Mouse (Mus musculus): ENCODE data around the gene Xpnpep1. TPM values are rescaled to one million over a fixed set of nuclear protein-coding genes. Genes with fewer than 3 reads are reported as not detected.

The Xpnpep1 gene
- polyA plus RNA-seq, 1 experiment, result 92.1 TPM

- no peak overlapping the region for H3K4me3 ChIP-seq (ENCODE audit: insufficient read depth, low read length)
- no peak overlapping the region for H3K27ac ChIP-seq (ENCODE audit: insufficient read depth, low read length)
- peaks cover 9% of the 10 kb centered on the region for H3K4me1 ChIP-seq (ENCODE audit: control insufficient read depth, insufficient read depth, low read length)
- TF ChIP-seq POLR2A (IDR thresholded peaks at IDR 0.05; ENCODE audit: low read depth, low read length) (no peak), CTCF (IDR thresholded peaks at IDR 0.05; ENCODE audit: borderline replicate concordance, insufficient read depth, low read length) (no peak)
Observed at GRCm38 (mm10) chr19:53069451-53069850, 29.4 kb upstream of the Xpnpep1 start.

- H3K4me1 ChIP-seq (ENCODE audit: control insufficient read depth, insufficient read depth, low read length), result peaks cover 10% of the 10 kb centered on the region
- H3K27ac ChIP-seq (ENCODE audit: insufficient read depth, low read length), result no peak overlapping the region
- TF ChIP-seq POLR2A (IDR thresholded peaks at IDR 0.05; ENCODE audit: low read depth, low read length), result no peak
- no peak for TF ChIP-seq CTCF (IDR thresholded peaks at IDR 0.05; ENCODE audit: borderline replicate concordance, insufficient read depth, low read length)
- H3K4me3 ChIP-seq (ENCODE audit: insufficient read depth, low read length), result no peak overlapping the region
Observed at GRCm38 (mm10) chr19:53066934-53067333, 26.9 kb upstream of the Xpnpep1 start.

DNA sequence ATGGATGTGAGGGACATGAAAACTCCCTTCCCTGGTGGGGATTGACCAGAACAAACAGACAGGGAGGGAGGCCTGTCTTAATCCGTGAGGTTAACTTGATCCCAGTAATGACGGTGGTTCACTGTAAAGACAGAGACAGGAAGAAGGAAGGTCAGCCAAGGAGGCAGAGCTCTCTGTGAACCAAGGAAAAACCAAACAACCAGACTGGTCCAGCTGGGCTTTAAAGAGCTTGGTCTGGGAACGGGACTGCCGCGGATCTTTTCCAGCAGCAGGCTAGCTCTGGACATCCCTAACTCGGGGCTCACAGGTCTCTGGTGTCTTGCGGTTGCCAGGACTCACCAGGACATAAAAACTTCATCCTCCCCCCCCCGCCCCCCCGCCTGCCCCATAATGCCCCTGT, 26.5 kb upstream of the Xpnpep1 start:
- Histone ChIP-seq H3K27ac (ENCODE audit: insufficient read depth, low read length) (no peak overlapping the region), H3K4me1 (ENCODE audit: control insufficient read depth, insufficient read depth, low read length) (peaks cover 8% of the 10 kb centered on the region), H3K4me3 (ENCODE audit: insufficient read depth, low read length) (no peak overlapping the region)
- TF ChIP-seq POLR2A (IDR thresholded peaks at IDR 0.05; ENCODE audit: low read depth, low read length) (no peak), CTCF (IDR thresholded peaks at IDR 0.05; ENCODE audit: borderline replicate concordance, insufficient read depth, low read length) (no peak)

DNA sequence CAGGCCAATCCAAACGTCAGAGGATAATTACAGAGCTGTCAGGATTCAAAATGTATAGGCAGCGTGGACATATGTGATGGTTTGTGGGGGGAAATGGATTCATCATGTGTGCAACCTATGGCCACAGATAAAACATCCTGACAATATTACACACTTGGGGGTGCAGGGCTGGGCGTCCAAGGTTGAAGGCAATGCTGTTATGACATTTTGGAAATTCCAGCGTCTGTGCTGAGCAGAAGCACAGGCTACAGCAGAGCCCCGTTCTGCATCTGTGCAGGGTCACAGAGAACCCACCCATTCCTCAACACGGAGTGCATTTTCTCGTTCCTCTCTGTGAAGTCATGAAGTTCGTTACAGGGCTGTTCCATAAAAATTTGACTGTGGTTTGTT, 25.0 kb upstream of the Xpnpep1 start:
- H3K4me1 ChIP-seq (ENCODE audit: control insufficient read depth, insufficient read depth, low read length), result 0 out of 2 replicates have a peak, but pooled peaks cover 5% of the 10 kb centered on the region
- no peak for TF ChIP-seq POLR2A (IDR thresholded peaks at IDR 0.05; ENCODE audit: low read depth, low read length)
- no peak for TF ChIP-seq CTCF (IDR thresholded peaks at IDR 0.05; ENCODE audit: borderline replicate concordance, insufficient read depth, low read length)
- no peak overlapping the region for H3K27ac ChIP-seq (ENCODE audit: insufficient read depth, low read length)
- H3K4me3 ChIP-seq (ENCODE audit: insufficient read depth, low read length), result no peak overlapping the region

DNA sequence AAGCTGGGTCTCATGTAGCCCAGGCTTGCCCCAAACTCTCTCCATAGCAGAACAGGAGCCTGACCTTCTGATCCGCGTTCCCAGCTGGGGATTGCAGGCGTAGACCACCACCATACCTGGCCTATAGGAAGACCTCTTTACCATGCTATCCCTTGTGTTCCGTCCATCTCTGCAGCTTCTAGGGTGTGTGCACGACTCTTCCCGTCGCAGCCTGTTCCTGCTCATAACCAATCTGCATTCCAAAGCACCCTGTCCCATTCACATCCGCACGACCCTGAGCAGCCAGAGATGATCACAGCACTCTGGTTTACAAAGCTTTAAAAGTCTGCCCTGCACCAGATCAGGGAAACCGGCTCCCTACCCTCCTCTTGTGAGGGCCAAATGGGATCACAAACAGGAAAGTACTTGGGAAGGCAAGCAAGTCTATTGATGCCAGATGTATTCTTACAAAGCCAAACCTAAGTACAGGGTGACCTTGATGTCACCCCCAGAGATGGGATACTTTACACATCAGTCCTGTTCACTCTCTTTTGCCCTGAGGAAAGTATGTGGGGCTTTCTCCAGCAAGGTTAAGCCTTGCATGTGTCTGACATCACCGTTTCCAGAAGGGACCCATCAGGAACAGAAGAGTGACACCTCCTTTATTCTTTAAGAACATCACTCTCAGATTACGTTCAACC, 24.4 kb upstream of the Xpnpep1 start:
- H3K4me3 ChIP-seq (ENCODE audit: insufficient read depth, low read length), result no peak overlapping the region
- H3K4me1 ChIP-seq (ENCODE audit: control insufficient read depth, insufficient read depth, low read length), result 0 out of 2 replicates have a peak, but pooled peaks cover 5% of the 10 kb centered on the region
- TF ChIP-seq CTCF (IDR thresholded peaks at IDR 0.05; ENCODE audit: borderline replicate concordance, insufficient read depth, low read length) (no peak), POLR2A (IDR thresholded peaks at IDR 0.05; ENCODE audit: low read depth, low read length) (no peak)
- no peak overlapping the region for H3K27ac ChIP-seq (ENCODE audit: insufficient read depth, low read length)

DNA sequence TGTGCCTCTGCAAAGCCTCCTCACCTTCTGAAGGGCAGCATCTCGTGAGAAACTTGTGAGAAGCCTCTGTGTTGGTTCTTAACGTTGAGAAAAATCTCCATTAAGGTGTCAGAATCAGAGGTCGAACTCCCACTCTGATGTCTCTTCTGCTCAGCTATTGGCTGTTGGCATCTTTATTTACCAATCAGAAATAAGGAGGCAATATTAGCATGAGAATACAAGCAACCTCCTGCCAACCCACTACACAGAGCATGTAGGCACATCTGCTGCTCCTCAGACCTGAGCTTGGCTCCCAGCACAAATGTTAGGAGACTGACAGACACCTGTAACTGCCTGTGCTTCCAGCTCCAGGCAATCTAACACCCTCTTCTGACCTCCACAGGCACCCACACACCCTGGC, 22.0 kb upstream of the Xpnpep1 start:
- TF ChIP-seq POLR2A (IDR thresholded peaks at IDR 0.05; ENCODE audit: low read depth, low read length), result no peak
- no peak for TF ChIP-seq CTCF (IDR thresholded peaks at IDR 0.05; ENCODE audit: borderline replicate concordance, insufficient read depth, low read length)
- Histone ChIP-seq H3K4me3 (ENCODE audit: insufficient read depth, low read length) (no peak overlapping the region), H3K27ac (ENCODE audit: insufficient read depth, low read length) (no peak overlapping the region), H3K4me1 (ENCODE audit: control insufficient read depth, insufficient read depth, low read length) (0 out of 2 replicates have a peak, but pooled peaks cover 3% of the 10 kb centered on the region)

GRCm38 (mm10) chr19:53059344-53060111, 19.5 kb upstream of the Xpnpep1 start:
- Histone ChIP-seq H3K4me3 (ENCODE audit: insufficient read depth, low read length) (no peak overlapping the region), H3K27ac (ENCODE audit: insufficient read depth, low read length) (no peak overlapping the region), H3K4me1 (ENCODE audit: control insufficient read depth, insufficient read depth, low read length) (0 out of 2 replicates have a peak, but pooled peaks cover 2% of the 10 kb centered on the region)
- TF ChIP-seq CTCF (IDR thresholded peaks at IDR 0.05; ENCODE audit: borderline replicate concordance, insufficient read depth, low read length) (no peak), POLR2A (IDR thresholded peaks at IDR 0.05; ENCODE audit: low read depth, low read length) (no peak)

DNA sequence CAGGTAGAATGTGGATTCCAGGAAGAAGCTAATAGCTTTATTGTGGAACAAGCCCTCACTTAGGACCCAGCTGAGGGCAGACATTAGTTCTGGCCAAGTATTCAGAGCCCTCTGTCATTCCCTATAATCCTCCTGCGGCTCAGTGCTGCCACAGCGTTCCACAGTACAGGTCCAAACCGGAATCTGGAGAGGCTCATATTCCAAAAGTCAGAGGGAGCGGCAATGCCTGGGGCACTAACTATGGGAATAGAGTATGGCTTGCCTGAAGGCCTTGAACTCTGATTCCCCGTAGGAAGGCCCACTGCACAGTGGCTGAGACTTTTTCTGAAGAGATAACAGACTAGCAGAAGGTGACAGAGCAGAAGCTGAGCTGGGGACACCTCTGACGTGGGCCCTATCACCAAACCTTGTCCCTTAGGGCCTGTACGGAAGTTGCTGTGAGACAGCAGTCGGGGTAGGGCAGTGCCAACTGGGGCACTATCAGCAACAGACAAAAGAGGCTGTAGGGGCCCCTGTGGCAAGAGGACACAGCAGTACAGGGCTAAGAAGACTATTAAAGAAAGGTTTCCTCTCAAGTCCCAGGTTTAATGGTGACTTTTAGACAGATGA, 18.8 kb upstream of the Xpnpep1 start:
- no peak overlapping the region for H3K4me3 ChIP-seq (ENCODE audit: insufficient read depth, low read length)
- TF ChIP-seq POLR2A (IDR thresholded peaks at IDR 0.05; ENCODE audit: low read depth, low read length) (no peak), CTCF (IDR thresholded peaks at IDR 0.05; ENCODE audit: borderline replicate concordance, insufficient read depth, low read length) (no peak)
- H3K4me1 ChIP-seq (ENCODE audit: control insufficient read depth, insufficient read depth, low read length), result no peaks in the 10 kb centered on the region
- no peak overlapping the region for H3K27ac ChIP-seq (ENCODE audit: insufficient read depth, low read length)

DNA sequence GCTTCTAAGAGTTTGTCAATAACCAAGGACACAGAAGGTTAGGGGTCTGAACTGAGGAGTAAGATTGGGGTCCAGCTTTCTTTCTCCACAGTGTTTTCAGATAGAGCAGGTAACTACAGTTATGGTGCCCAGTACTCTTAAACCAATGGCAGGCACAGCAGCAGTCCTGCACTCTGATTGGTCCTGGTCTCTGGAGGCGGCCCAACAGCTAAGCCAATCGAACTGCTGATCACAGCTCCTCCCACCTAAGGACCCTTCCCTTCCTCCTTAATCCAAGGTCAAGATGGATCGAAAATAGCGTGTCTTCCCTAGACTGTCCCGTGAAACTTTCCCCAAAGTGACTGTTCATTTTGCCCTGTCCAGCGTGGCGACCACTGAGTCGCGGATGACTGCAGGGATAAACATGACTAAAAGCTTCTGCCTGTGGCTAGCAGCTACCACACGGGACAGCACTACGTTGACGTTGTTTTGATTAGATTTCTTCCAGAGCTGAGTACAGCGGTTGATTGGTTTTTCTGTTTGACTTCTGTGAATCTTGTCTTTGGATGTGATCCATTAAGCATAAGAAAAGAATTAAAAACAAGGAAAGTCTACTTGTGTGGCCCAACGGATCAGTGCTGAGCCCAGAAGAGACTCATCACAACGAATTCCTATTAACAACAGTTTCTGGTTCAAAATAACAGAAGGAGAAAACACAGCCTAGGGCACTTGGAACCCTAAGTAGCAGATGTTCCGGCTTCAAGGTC, 18.1 kb upstream of the Xpnpep1 start:
- no peaks in the 10 kb centered on the region for H3K4me1 ChIP-seq (ENCODE audit: control insufficient read depth, insufficient read depth, low read length)
- H3K4me3 ChIP-seq (ENCODE audit: insufficient read depth, low read length), result no peak overlapping the region
- no peak for TF ChIP-seq CTCF (IDR thresholded peaks at IDR 0.05; ENCODE audit: borderline replicate concordance, insufficient read depth, low read length)
- no peak for TF ChIP-seq POLR2A (IDR thresholded peaks at IDR 0.05; ENCODE audit: low read depth, low read length)
- no peak overlapping the region for H3K27ac ChIP-seq (ENCODE audit: insufficient read depth, low read length)
